Mouse (Mus musculus): ENCODE results near the gene Cfap20. TPM values are rescaled to one million over a fixed set of nuclear protein-coding genes. Genes with fewer than 3 reads are reported as not detected.

Cfap20 gene
- total RNA-seq (2021), result 10 to 100 TPM; 57.6 to 63.5 TPM

- peak; percentile 93 to 99 for DNase-seq (ENCODE audit: extremely low spot score in 1 of 2, low spot score in 1 of 2)
Measured at GRCm38 (mm10) chr8:95434686-95435439, at the start of gene Cfap20. Cfap20 (minus strand) TSS chr8:95434869.

GRCm38 (mm10) chr8:95470008-95470407 lies 35.3 kb upstream of the Cfap20 start:
- DNase-seq (ENCODE audit: extremely low spot score in 1 of 2, low spot score in 1 of 2), result no peak

GRCm38 (mm10) chr8:95468995-95469394 lies 34.3 kb upstream of the Cfap20 start:
- DNase-seq (ENCODE audit: extremely low spot score in 1 of 2, low spot score in 1 of 2), result no peak

GRCm38 (mm10) chr8:95466543-95466942 lies 31.9 kb upstream of the Cfap20 start:
- no peak for DNase-seq (ENCODE audit: extremely low spot score in 1 of 2, low spot score in 1 of 2)

- DNase-seq (ENCODE audit: extremely low spot score in 1 of 2, low spot score in 1 of 2), result no peak
Measured at GRCm38 (mm10) chr8:95452518-95452917, 17.8 kb upstream of the Cfap20 start.

- DNase-seq (ENCODE audit: extremely low spot score in 1 of 2, low spot score in 1 of 2), result no peak
Measured at GRCm38 (mm10) chr8:95450271-95450670, 15.6 kb upstream of the Cfap20 start.

- no peak for DNase-seq (ENCODE audit: extremely low spot score in 1 of 2, low spot score in 1 of 2)
Measured at GRCm38 (mm10) chr8:95447661-95448060, 13.0 kb upstream of the Cfap20 start.

- no peak for DNase-seq (ENCODE audit: extremely low spot score in 1 of 2, low spot score in 1 of 2)
Measured at GRCm38 (mm10) chr8:95445042-95445441, 10.4 kb upstream of the Cfap20 start.

- DNase-seq (ENCODE audit: extremely low spot score in 1 of 2, low spot score in 1 of 2), result no peak
Measured at GRCm38 (mm10) chr8:95441491-95442039, 6.9 kb upstream of the Cfap20 start.

- no peak for DNase-seq (ENCODE audit: extremely low spot score in 1 of 2, low spot score in 1 of 2)
Measured at GRCm38 (mm10) chr8:95440168-95440709, 5.6 kb upstream of the Cfap20 start.

- DNase-seq (ENCODE audit: extremely low spot score in 1 of 2, low spot score in 1 of 2), result no peak
Measured at GRCm38 (mm10) chr8:95439421-95439820, 4.8 kb upstream of the Cfap20 start.

GRCm38 (mm10) chr8:95437341-95437992 lies 2.8 kb upstream of the Cfap20 start:
- no peak for DNase-seq (ENCODE audit: extremely low spot score in 1 of 2, low spot score in 1 of 2)

GRCm38 (mm10) chr8:95435930-95436329 lies 1.3 kb upstream of the Cfap20 start:
- DNase-seq (ENCODE audit: extremely low spot score in 1 of 2, low spot score in 1 of 2), result no peak

- DNase-seq (ENCODE audit: extremely low spot score in 1 of 2, low spot score in 1 of 2), result no peak
Measured at GRCm38 (mm10) chr8:95435471-95435870, 802 bp upstream of the Cfap20 start.

- DNase-seq (ENCODE audit: extremely low spot score in 1 of 2, low spot score in 1 of 2), result peak; percentile 38 to 39
Measured at GRCm38 (mm10) chr8:95434233-95434632, 436 bp downstream of the Cfap20 start.

GRCm38 (mm10) chr8:95433124-95433523 lies 1.5 kb downstream of the Cfap20 start:
- DNase-seq (ENCODE audit: extremely low spot score in 1 of 2, low spot score in 1 of 2), result no peak

- DNase-seq (ENCODE audit: extremely low spot score in 1 of 2, low spot score in 1 of 2), result no peak
Measured at GRCm38 (mm10) chr8:95432471-95432870, 2.2 kb downstream of the Cfap20 start.

- peak in 1 of 2 experiments; percentile 34 for DNase-seq (ENCODE audit: extremely low spot score in 1 of 2, low spot score in 1 of 2)
Measured at GRCm38 (mm10) chr8:95429945-95430344, 4.7 kb downstream of the Cfap20 start.

- peak in 1 of 2 experiments; percentile 68 for DNase-seq (ENCODE audit: extremely low spot score in 1 of 2, low spot score in 1 of 2)
Measured at GRCm38 (mm10) chr8:95427594-95428535, 6.8 kb downstream of the Cfap20 start.

- DNase-seq (ENCODE audit: extremely low spot score in 1 of 2, low spot score in 1 of 2), result no peak
Measured at GRCm38 (mm10) chr8:95426781-95427281, 7.8 kb downstream of the Cfap20 start.

Measured in layer of hippocampus, postnatal 25 days (tissue).